Mouse (Mus musculus) limb, embryonic 13.5 days (tissue): Measurements from ENCODE around the gene Mocs3. TPM values are rescaled to one million over a fixed set of nuclear protein-coding genes. Genes with fewer than 3 reads are reported as not detected.

Experiments
- ATAC-seq: fragments of 200-750 bp; cut with Nextera tagmentation; 2 replicates; pipeline ENCODE4 v1.8.0; 2017; ENCODE audit warnings: low read depth, moderate number of reproducible peaks, moderate TSS enrichment; ENCODE audit not compliant: low FRiP score
- H3K27ac ChIP-seq: fragments of 300-500 bp; sonication (generic); 2 replicates; pipeline ENCODE4 v1.5.1; 2015; ENCODE audit warnings: inconsistent platforms, mild to moderate bottlenecking, moderate library complexity
- H3K27me3 ChIP-seq: fragments of 300-500 bp; sonication (generic); 2 replicates; pipeline ENCODE4 v1.6.1; 2015; ENCODE audit warnings: mild to moderate bottlenecking, inconsistent platforms
- H3K36me3 ChIP-seq: fragments of 300-500 bp; sonication (generic); 2 replicates; pipeline ENCODE4 v1.6.1; 2015; ENCODE audit warnings: inconsistent platforms, mild to moderate bottlenecking, moderate library complexity
- H3K4me1 ChIP-seq: fragments of 300-500 bp; sonication (generic); 2 replicates; pipeline ENCODE4 v1.6.1; 2015; ENCODE audit warnings: inconsistent platforms
- H3K4me2 ChIP-seq: fragments of 300-500 bp; sonication (generic); replicated peaks from 2 replicates; pipeline ENCODE4 v1.6.1; 2015; ENCODE audit warnings: inconsistent platforms, mild to moderate bottlenecking, moderate library complexity
- H3K4me3 ChIP-seq: fragments of 300-500 bp; sonication (generic); 2 replicates; pipeline ENCODE4 v1.5.1; 2015; ENCODE audit warnings: moderate library complexity, mild to moderate bottlenecking, inconsistent platforms
- H3K9ac ChIP-seq: fragments of 300-500 bp; sonication (generic); 2 replicates; pipeline ENCODE4 v1.6.1; 2015; ENCODE audit warnings: mild to moderate bottlenecking, inconsistent platforms
- H3K9me3 ChIP-seq: fragments of 300-500 bp; sonication (generic); 2 replicates; pipeline ENCODE4 v1.6.1; 2016; ENCODE audit warnings: inconsistent platforms
- WGBS: fragments of 180-500 bp; shearing (Covaris S2); methylation state at CpG from one replicate; pipeline ENCODE4 v1.1.7; 2015; 5-methylcytosine and 5-hydroxymethylcytosine counted together
- polyA plus RNA-seq: library from polyadenylated mRNA; unstranded; fragments of >200 nt; fragmentation: Nextera tagmentation; extraction: Ambion mirVana; gene quantifications from 2 replicates; pipeline ENCODE4 v1.2.1, GENCODE M21; 2015

Mocs3 gene
- polyA plus RNA-seq, 1 experiment from 2014 or later = 7.0 TPM

DNA sequence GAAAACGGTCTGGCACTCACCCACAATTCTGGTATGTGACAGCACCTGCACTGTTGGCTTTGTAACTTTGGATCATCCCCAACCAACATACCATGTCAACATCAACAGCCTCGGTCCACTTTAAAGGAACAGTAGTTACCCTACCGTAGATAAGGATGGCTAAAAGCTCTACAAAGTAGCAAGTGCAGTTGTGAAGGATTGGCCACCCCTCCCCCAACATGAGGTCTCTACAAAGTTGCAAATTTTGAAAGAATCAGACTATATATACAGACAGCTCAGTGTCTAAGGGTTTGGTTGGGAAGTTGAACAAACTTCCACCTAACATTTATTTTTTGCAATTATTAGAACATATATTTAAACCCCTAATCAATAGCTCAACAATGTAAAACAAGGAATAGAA lies 22.5 kb upstream of the Mocs3 start:
- H3K9ac ChIP-seq = no peak overlapping the region
- H3K27ac ChIP-seq = peak overlapping the region; percentile 99; the same call in 1 of the 2 replicates
- 0 out of 2 replicates have a peak overlapping the region, but pooled peaks have one; percentile 100 for H3K4me3 ChIP-seq
- H3K9me3 ChIP-seq = no peaks in the 10 kb centered on the region
- peaks cover 19% of the 10 kb centered on the region for H3K4me1 ChIP-seq
- no peaks in the 10 kb centered on the region for H3K27me3 ChIP-seq
- peak overlapping the region; percentile 88 for H3K4me2 ChIP-seq
- peaks cover 62% of the 10 kb centered on the region for H3K36me3 ChIP-seq
- ATAC-seq = no peak
- WGBS = 92% methylated on average over 3 of the region's 3 CpGs

DNA sequence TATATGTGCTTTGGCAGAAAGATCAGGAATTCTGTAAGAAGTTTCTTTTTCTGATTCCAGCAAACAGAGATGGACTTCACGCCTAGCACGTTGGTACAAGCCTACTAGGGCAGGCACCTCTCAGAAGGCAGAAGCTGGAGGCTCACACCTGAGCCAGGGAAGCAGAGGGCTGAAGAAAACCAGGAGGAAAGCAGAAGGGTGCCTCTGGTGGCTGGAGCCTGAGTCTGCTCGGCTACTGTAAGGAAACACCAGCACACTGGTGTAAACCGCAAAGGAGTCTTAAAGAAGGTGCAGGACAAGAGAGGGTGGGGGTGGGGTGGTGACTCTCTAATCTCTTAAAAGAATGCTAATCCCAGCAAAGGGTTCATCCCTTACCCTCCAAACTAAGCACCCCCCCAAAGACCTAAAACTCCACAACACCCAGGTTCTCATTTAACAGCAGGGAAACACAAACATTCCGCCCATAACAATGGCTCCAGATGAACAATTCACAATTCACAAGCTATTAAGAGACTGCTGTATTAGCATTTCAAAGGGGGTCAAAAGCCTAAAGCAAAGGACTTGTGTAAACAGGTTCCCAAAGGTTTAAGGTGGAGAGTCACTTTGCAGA lies 16.5 kb upstream of the Mocs3 start:
- Histone ChIP-seq H3K9me3 (no peaks in the 10 kb centered on the region), H3K4me1 (no peaks in the 10 kb centered on the region), H3K4me2 (no peak overlapping the region), H3K27ac (no peak overlapping the region), H3K36me3 (peaks cover 90% of the 10 kb centered on the region), H3K27me3 (no peaks in the 10 kb centered on the region), H3K4me3 (no peak overlapping the region), H3K9ac (no peak overlapping the region)
- no peak for ATAC-seq
- WGBS = 38% methylated on average over 5 of the region's 5 CpGs

DNA sequence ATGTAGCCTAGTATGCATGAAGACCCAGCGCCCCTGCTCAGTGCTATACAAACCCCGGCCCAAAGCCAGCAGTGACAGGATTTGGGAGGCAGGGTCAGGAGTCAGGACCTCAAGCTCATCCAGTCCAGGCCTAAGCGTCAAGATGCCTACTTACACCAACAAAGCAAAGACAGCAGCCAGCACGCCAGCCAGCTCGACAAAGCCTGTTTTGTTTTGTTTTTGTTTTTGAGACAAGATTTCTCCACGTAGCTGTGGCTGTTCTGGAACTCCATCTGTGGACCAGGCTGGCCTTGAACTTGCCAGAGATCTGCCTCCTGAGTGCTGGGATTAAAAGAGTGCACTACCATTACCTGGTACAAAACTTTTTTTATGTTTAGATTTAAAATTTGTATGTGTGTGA lies 7.1 kb upstream of the Mocs3 start:
- 88% methylated on average over 6 of the region's 6 CpGs for WGBS
- Histone ChIP-seq H3K4me2 (no peak overlapping the region), H3K4me3 (no peak overlapping the region), H3K36me3 (peaks cover 76% of the 10 kb centered on the region), H3K27me3 (no peaks in the 10 kb centered on the region), H3K9me3 (no peaks in the 10 kb centered on the region), H3K4me1 (peaks cover 7% of the 10 kb centered on the region), H3K27ac (no peak overlapping the region), H3K9ac (no peak overlapping the region)
- ATAC-seq = no peak

DNA sequence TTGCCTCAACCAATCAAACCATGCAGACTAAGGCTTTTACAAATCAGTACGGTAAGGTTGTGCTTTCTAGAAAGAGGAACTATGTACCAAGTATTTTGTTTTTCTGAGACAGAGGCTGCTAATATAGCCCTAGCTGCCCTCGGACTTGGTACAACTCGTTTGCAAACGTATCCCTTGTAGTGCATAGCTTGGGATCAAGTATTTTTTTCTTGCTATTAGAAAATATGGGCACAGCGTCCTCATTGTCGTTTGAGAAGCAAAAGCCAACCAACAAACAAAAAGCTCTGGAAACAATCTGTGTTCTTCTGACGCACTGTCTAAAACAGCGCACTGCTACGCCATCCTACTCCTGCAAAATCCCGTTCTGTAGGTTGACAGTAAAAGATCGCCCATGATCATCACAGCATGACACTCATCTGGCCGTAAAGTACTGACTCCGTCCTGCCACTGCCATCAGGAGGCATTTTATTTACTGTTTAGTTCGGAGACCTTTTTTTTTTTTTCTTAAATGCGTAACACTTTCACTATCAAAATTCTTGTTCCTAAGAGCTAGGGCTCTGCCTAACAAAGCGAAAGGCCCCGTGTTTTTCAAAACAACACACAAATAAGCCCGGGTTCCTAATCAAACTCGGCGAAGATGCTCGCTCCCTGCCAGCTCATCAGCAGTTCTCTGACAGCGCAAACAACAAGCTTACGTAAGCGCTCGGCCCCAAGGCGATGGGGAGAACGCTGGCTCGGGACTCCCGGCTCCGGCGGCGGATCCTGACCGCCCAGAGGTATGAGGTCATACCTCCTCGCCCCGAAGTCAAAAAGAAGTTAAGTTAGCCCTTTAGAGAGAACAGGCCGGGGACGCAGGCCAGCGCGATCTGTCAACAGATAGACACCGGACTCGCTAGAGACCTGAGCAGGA lies 1.1 kb upstream of the Mocs3 start:
- Histone ChIP-seq H3K27me3 (no peaks in the 10 kb centered on the region), H3K27ac (peak overlapping the region; percentile 91; the same call in 1 of the 2 replicates), H3K4me2 (peak overlapping the region; percentile 99), H3K9me3 (no peaks in the 10 kb centered on the region), H3K36me3 (peaks cover 47% of the 10 kb centered on the region), H3K4me3 (peak overlapping the region; percentile 100), H3K9ac (peak overlapping the region; percentile 87), H3K4me1 (peaks cover 34% of the 10 kb centered on the region)
- 0 out of 2 replicates have a peak, but pooled peaks have one; percentile 4 for ATAC-seq
- WGBS = 18% methylated on average over 41 of the region's 41 CpGs

DNA sequence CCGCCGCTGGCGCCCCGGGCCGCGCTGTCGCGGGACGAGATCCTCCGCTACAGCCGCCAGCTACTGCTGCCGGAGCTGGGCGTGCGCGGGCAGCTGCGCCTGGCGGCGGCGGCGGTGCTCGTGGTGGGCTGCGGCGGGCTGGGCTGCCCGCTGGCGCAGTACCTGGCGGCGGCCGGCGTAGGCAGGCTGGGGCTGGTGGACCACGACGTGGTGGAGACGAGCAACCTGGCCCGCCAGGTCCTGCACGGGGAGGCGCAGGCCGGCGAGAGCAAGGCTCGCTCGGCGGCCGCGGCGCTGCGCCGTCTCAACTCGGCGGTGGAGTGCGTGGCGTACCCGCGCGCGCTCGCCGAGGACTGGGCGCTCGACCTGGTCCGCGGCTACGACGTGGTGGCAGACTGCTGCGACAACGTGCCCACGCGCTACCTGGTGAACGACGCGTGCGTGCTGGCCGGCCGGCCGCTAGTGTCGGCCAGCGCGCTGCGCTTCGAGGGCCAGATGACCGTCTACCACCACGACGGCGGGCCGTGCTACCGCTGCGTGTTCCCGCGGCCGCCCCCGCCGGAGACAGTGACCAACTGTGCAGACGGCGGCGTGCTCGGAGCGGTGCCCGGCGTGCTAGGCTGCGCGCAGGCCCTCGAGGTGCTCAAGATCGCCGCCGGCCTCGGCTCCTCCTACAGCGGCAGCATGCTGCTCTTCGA lies 500 bp downstream of the Mocs3 start:
- WGBS = 4% methylated on average over 86 of the region's 105 CpGs
- Histone ChIP-seq H3K9ac (peak overlapping the region; percentile 87), H3K9me3 (no peaks in the 10 kb centered on the region), H3K4me1 (peaks cover 34% of the 10 kb centered on the region), H3K27me3 (no peaks in the 10 kb centered on the region), H3K4me2 (peak overlapping the region; percentile 99), H3K27ac (peak overlapping the region; percentile 91), H3K4me3 (peak overlapping the region; percentile 100), H3K36me3 (peaks cover 36% of the 10 kb centered on the region)
- peak; percentile 58 for ATAC-seq

DNA sequence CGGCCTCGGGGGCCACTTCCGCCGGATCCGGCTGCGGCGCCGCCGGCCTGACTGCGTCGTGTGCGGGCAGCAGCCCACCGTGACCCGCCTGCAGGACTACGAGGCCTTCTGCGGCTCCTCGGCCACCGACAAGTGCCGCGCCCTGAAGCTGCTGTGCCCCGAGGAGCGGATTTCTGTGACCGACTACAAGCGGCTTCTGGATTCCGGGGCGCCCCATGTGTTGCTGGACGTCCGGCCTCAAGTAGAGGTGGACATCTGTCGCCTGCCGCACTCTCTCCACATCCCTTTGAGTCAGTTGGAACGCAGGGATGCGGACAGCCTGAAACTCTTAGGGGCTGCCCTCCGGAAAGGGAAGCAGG lies 1.0 kb downstream of the Mocs3 start:
- peaks cover 34% of the 10 kb centered on the region for H3K4me1 ChIP-seq
- peak overlapping the region; percentile 100 for H3K4me3 ChIP-seq
- peak overlapping the region; percentile 87 for H3K9ac ChIP-seq
- no peaks in the 10 kb centered on the region for H3K27me3 ChIP-seq
- WGBS = 59% methylated on average over 33 of the region's 33 CpGs
- no peak overlapping the region for H3K27ac ChIP-seq
- H3K36me3 ChIP-seq = peaks cover 30% of the 10 kb centered on the region
- H3K9me3 ChIP-seq = no peaks in the 10 kb centered on the region
- H3K4me2 ChIP-seq = peak overlapping the region; percentile 99
- no peak for ATAC-seq

DNA sequence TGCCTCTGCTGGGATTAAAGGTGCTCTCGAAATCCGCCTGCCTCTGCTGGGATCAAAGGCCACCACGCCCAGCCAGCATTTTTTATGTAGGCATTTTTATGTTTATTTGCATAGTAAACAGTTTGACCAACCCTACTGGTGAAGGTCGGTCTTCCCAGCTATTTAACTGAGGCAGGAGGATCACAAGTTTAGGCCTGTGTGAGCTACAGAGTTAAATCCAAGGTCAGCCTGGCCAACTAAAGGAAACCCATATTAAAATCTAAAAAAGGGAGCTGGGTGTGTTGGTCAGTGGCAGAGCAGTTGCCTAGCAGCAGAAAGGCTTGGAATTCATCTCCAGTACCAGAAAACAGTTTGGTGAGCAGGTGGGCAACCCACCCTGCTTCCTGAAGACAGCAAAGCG lies 2.9 kb downstream of the Mocs3 start:
- no peak overlapping the region for H3K27ac ChIP-seq
- 87% methylated on average over 5 of the region's 5 CpGs for WGBS
- H3K4me2 ChIP-seq = no peak overlapping the region
- H3K4me3 ChIP-seq = no peak overlapping the region
- peaks cover 26% of the 10 kb centered on the region for H3K36me3 ChIP-seq
- 0 out of 2 replicates have a peak, but pooled peaks cover 2% of the 10 kb centered on the region for H3K9me3 ChIP-seq
- ATAC-seq = no peak
- peaks cover 27% of the 10 kb centered on the region for H3K4me1 ChIP-seq
- H3K27me3 ChIP-seq = no peaks in the 10 kb centered on the region
- no peak overlapping the region for H3K9ac ChIP-seq

DNA sequence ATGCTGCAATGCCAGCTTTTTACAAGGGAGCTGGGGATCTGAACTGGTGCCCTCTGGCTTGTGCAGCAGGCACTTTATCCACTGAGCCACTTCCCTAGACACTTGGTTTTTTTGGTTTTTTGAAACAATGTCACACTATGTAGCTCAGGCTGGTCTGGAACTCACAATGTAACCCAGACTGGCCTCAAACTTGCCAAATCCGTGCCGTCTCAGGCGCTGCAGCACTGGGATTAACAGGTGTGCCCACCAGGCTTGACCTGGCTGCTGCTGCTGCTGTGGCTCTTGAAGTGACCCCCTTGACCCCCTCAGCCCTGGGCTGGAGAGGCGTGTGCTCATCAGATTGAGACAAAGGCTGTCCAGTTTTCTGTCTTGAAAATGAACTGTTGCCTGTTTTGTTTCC lies 7.9 kb downstream of the Mocs3 start:
- no peak for ATAC-seq
- no peak overlapping the region for H3K4me3 ChIP-seq
- H3K27ac ChIP-seq = no peak overlapping the region
- WGBS = 84% methylated on average over 4 of the region's 4 CpGs
- H3K27me3 ChIP-seq = no peaks in the 10 kb centered on the region
- H3K9ac ChIP-seq = no peak overlapping the region
- H3K9me3 ChIP-seq = peaks cover 16% of the 10 kb centered on the region
- peaks cover 15% of the 10 kb centered on the region for H3K36me3 ChIP-seq
- no peak overlapping the region for H3K4me2 ChIP-seq
- no peaks in the 10 kb centered on the region for H3K4me1 ChIP-seq

DNA sequence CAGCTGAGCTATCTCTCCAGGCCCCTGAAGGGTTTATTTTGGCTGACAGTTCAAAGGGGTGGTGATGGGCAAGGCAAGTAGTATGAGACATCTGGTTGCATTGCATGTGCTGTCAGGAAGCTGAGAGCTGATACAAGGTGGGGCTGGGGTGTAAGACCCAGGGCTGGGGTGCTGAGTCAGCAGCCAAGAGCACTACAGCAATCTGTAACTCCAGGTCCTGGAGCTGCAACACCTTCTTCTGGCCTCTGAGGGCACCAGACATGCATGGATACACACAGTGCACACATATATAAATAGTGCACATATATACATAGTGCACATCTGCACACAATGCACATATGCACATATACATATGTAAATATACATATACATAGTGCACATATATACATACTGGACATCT lies 12.4 kb downstream of the Mocs3 start:
- Histone ChIP-seq H3K4me2 (no peak overlapping the region), H3K9ac (no peak overlapping the region), H3K4me3 (no peak overlapping the region), H3K36me3 (no peaks in the 10 kb centered on the region), H3K27ac (no peak overlapping the region), H3K27me3 (no peaks in the 10 kb centered on the region), H3K9me3 (peaks cover 16% of the 10 kb centered on the region), H3K4me1 (no peaks in the 10 kb centered on the region)
- ATAC-seq = 0 out of 2 replicates have a peak, but pooled peaks have one; percentile 15

DNA sequence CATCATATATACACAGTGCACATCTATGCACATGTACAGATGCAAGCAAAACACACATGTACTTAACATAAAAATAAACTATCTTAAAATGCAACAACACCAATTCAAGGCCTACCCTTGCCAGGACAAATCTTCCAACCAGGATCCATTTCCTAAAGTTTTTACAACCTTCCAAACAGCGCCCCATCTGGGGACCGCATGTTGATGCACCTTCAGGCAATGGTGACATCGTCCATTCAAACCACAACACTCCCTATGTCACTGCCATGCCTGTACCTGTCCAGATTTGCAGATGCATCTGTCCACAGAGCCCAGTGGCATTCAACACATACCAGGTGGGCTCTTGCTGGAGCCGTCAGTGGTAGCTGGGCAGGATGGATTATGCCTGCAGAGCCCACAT lies 12.9 kb downstream of the Mocs3 start:
- Histone ChIP-seq H3K4me3 (no peak overlapping the region), H3K9ac (no peak overlapping the region), H3K9me3 (peaks cover 14% of the 10 kb centered on the region), H3K4me2 (no peak overlapping the region), H3K36me3 (no peaks in the 10 kb centered on the region), H3K27me3 (no peaks in the 10 kb centered on the region), H3K4me1 (no peaks in the 10 kb centered on the region), H3K27ac (no peak overlapping the region)
- ATAC-seq = no peak
- WGBS = 66% methylated on average over 4 of the region's 4 CpGs

DNA sequence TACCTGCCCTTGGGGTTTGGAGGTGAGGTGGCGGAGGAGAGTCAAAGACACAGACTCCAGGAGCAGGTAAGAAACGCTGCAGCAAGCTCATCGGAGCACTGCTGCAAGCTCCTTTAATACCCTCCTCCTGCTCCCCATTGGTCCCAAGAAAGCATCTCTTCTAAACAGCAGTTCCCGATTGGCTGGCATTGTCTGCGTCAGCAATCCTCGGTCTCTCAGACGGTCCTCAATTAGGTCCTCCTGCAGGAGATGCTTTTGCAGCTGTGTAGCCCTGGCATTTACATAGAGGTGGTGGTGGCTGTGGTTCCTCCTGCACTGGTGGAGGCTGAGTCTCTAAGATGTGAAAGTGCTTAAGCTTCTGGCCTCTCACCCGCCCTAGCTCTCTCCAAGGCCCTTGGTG lies 15.1 kb downstream of the Mocs3 start:
- Histone ChIP-seq H3K9ac (no peak overlapping the region), H3K4me1 (no peaks in the 10 kb centered on the region), H3K27ac (no peak overlapping the region), H3K36me3 (no peaks in the 10 kb centered on the region), H3K4me2 (no peak overlapping the region), H3K4me3 (no peak overlapping the region), H3K27me3 (no peaks in the 10 kb centered on the region), H3K9me3 (no peaks in the 10 kb centered on the region)
- no peak for ATAC-seq
- 25% methylated on average over 8 of the region's 8 CpGs for WGBS
